Mouse (Mus musculus) layer of hippocampus, adult 2 months (tissue): Measurements from ENCODE around the gene Icam5. TPM values are rescaled to one million over a fixed set of nuclear protein-coding genes. Genes with fewer than 3 reads are reported as not detected.
"Not testable (repeated sequence)": the region's sequence is repeated elsewhere in the genome, so short reads cannot be mapped to it uniquely, and the experiment has no call there.

Experiments used
- DNase-seq, 2 experiments: peaks; one replicate each; pipeline ENCODE4 v3.0.0; 2022; ENCODE audit warnings: low spot score in 2 of 2
- H3K27ac ChIP-seq: fragments of 200-600 bp; 2 replicates; pipeline ENCODE4 v1.8.1; 2022
- H3K4me3 ChIP-seq: fragments of 200-600 bp; 2 replicates; pipeline ENCODE4 v1.8.1; 2022; ENCODE audit warnings: mild to moderate bottlenecking
- CTCF ChIP-seq: fragments of 200-600 bp; conservative IDR thresholded peaks from 2 replicates; pipeline ENCODE4 v1.8.1; 2022; ENCODE audit warnings: antibody characterized with exemption, mild to moderate bottlenecking, moderate library complexity
- total RNA-seq, 2 experiments: library from RNA; stranded (reverse); gene quantifications; 2 replicates each; pipeline ENCODE4 v1.2.3; 2021

Gene Icam5
- total RNA-seq, 2 experiments from 2014 or later: 363 to 382 TPM

DNA sequence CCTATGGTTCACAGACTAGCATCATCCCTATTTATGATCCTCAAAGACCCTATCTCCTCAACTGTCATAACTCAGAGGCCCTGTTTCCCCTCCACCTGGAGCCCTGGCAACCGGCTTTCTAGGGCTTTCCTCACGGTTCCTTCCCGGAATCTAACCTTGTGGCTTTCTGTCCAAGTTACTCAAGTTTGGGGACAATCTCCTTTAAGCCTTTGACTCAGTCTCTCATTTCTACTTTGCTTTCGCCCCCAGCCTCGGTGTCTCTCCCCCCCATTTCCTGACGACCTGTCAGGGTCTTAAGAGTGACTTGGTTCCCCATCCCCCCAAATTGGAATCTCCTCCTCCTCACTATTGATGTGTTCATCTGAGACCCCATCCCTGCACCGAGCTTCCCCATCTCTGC is 618 bp downstream of the Icam5 start:
- Histone ChIP-seq H3K4me3 (peak overlapping the region; percentile 84), H3K27ac (peak overlapping the region; percentile 98)
- no peak for TF ChIP-seq CTCF
- no peak for DNase-seq

GRCm38 (mm10) chr9:21033136-21033535 is 1.3 kb downstream of the Icam5 start:
- peak overlapping the region; percentile 98 for H3K27ac ChIP-seq
- no peak for TF ChIP-seq CTCF
- DNase-seq: peak; percentile 73 to 74
- peak overlapping the region; percentile 84 for H3K4me3 ChIP-seq

GRCm38 (mm10) chr9:21034481-21035085 is 2.7 kb downstream of the Icam5 start:
- TF ChIP-seq CTCF: no peak
- Histone ChIP-seq H3K4me3 (peak overlapping the region; percentile 34), H3K27ac (peak overlapping the region; percentile 87)
- peak in 1 of 2 experiments; percentile 41 for DNase-seq

DNA sequence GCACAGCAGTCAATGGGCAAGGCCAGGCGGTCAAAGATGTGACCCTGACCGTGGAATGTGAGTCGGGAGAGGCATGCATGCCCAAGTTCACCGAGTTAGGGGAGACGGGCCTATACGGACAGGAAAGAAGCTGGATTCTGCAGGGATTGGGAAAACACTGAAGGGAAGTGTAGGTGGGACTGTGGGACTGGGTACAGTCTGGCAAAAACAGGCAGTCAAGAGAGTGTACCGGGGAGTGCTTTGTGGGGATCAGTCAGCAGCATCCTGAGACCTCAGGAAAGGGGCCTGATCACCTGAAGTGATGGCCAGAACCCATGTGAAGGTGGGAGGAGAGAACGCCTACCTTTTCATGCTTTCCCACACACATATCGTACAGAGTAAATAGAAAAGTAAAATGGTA is 3.7 kb downstream of the Icam5 start:
- H3K27ac ChIP-seq: peak overlapping the region; percentile 87
- H3K4me3 ChIP-seq: peak overlapping the region; percentile 34
- no peak for TF ChIP-seq CTCF
- DNase-seq: no peak

- DNase-seq: no peak
- H3K4me3 ChIP-seq: peak overlapping the region; percentile 34
- TF ChIP-seq CTCF: no peak
- H3K27ac ChIP-seq: peak overlapping the region; percentile 87
Observed at GRCm38 (mm10) chr9:21036161-21036560, 4.3 kb downstream of the Icam5 start.

DNA sequence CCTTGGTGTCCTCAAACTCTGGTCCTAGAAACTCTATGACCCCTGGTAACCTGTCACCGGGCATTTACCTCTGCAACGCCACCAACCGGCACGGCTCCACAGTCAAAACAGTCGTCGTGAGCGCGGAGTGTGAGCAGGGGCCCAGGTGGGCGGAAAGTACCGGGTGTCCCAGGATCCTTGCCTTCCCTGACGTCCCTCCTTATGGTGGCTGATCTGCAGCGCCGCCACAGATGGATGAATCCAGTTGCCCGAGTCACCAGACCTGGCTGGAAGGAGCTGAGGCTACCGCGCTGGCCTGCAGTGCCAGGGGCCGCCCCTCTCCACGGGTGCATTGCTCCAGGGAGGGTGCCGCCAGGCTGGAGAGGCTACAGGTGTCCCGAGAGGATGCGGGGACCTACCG is 4.8 kb downstream of the Icam5 start:
- H3K4me3 ChIP-seq: peak overlapping the region; percentile 34

GRCm38 (mm10) chr9:21037481-21037891 is 5.6 kb downstream of the Icam5 start:
- peak in 1 of 2 experiments; percentile 39 for DNase-seq
- H3K27ac ChIP-seq: peak overlapping the region; percentile 87
- peak overlapping the region; percentile 34 for H3K4me3 ChIP-seq
- TF ChIP-seq CTCF: no peak

More for the DNA sequence above, 4.8 kb downstream of the Icam5 start:
- H3K27ac ChIP-seq: peak overlapping the region; percentile 87
- no peak for TF ChIP-seq CTCF
- DNase-seq: no peak

GRCm38 (mm10) chr9:21039779-21040178 is 7.9 kb downstream of the Icam5 start:
- peak overlapping the region; percentile 79 for H3K27ac ChIP-seq
- DNase-seq: no peak
- no peak for TF ChIP-seq CTCF
- H3K4me3 ChIP-seq: no peak overlapping the region

- DNase-seq: peak; percentile 73 to 91
- no peak overlapping the region for H3K4me3 ChIP-seq
- peak overlapping the region; percentile 89 for H3K27ac ChIP-seq
- no peak for TF ChIP-seq CTCF
Observed at GRCm38 (mm10) chr9:21041308-21041707, 9.4 kb downstream of the Icam5 start.

- H3K4me3 ChIP-seq: no peak overlapping the region
- no peak for TF ChIP-seq CTCF
Observed at GRCm38 (mm10) chr9:21043563-21043962, 11.7 kb downstream of the Icam5 start.

GRCm38 (mm10) chr9:21044785-21045184 is 12.9 kb downstream of the Icam5 start:
- H3K27ac ChIP-seq: not testable (repeated sequence)

More at GRCm38 (mm10) chr9:21043563-21043962, 11.7 kb downstream of the Icam5 start:
- no peak overlapping the region for H3K27ac ChIP-seq
- DNase-seq: no peak

DNA sequence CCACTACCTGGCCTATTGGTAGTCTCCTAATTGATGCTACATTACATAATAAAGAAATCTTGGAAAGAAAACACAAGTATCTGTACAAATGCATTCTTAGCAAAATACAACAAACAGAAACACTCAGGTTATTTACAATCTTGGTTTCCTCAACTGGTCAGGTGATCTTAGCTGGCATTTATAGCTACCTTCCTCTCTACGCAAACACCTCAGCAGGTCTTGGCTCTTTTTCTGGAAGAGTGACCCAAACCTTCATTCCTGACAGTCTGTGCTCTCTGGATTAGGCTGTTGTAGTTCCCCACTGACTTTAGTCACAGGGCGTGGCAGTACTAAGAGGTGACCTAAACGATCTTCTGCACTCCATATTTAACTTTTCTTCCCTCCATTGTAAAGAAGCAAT is 13.4 kb downstream of the Icam5 start:
- Histone ChIP-seq H3K4me3 (no peak overlapping the region), H3K27ac (no peak overlapping the region)
- DNase-seq: no peak
- no peak for TF ChIP-seq CTCF

More at GRCm38 (mm10) chr9:21044785-21045184, 12.9 kb downstream of the Icam5 start:
- not testable (repeated sequence) for DNase-seq, H3K4me3 ChIP-seq

GRCm38 (mm10) chr9:21051578-21051977 is 19.7 kb downstream of the Icam5 start:
- no peak for DNase-seq
- H3K27ac ChIP-seq: no peak overlapping the region

DNA sequence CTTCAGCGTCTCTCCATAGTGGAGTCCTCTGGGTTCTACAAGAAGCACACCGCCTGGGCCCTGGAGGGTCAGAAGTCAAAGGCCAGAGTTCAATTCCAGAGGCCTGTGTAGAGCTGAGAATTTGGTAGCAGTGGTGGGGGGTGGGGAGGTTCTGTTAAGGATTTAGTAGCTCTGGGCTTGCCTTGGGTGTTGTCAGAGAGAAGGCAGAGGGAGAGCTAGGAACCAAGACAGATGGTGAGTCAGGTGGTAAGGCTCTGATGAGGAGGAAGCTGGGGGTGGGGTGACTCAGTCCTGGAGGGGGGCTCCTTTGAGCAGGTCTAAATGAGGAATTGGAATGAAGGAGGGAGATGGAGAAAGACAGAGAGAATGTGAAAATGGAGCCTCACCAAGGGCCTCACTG is 31.1 kb downstream of the Icam5 start:
- Histone ChIP-seq H3K4me3 (no peak overlapping the region), H3K27ac (peak overlapping the region; percentile 77)
- no peak for TF ChIP-seq CTCF
- peak; percentile 54 to 87 for DNase-seq

More at GRCm38 (mm10) chr9:21051578-21051977, 19.7 kb downstream of the Icam5 start:
- no peak for TF ChIP-seq CTCF
- no peak overlapping the region for H3K4me3 ChIP-seq
